Mouse (Mus musculus) ZHBTc4 (cell line): ENCODE data around the gene Rbfox3.

Experiments used
- DNase-seq: peaks from one replicate; pipeline ENCODE4 v3.0.0-alpha.2; 2011; ENCODE audit warnings: low read depth, low spot score

Gene Rbfox3

GRCm38 (mm10) chr11:118906131-118906823, 5.1 kb downstream of the Rbfox3 start:
- no peak for DNase-seq

DNA sequence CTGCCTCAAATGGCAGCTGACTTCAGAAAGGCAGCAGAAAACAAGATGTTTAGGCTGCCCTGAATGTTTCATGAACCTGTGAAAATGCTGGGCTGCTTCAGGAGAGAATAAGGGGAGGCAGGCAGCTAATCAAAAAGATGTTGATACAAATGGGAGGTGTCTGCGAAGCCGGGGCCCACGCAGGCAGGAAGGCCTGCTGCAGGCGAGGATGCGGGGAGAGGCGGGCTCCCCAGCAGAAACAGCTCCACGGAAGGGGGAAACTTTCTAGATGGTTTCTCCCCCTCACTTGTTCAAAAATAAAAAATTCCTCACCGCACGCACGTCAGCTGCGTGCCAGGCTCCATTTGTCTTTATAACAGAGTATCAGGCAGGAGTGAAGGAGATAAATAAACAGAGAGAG, 5.7 kb downstream of the Rbfox3 start:
- DNase-seq: no peak

DNA sequence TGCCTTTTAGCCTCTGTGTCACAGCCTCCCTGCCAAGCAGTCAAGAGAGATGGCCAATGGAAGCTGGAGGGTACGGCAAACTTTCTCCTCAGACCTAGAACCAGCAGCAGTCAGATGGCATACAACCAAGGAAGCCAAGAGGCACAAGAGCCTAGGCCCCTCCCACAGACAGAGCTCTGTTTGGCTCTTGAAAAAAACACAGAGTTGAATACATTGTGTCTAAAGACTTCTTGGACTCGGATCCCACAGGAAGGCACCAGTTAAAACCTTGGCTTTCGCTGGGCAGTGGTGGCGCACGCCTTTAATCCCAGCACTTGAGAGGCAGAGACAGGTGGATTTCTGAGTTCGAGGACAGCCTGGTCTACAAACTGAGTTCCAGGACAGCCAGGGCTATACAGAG, 7.1 kb downstream of the Rbfox3 start:
- no peak for DNase-seq

GRCm38 (mm10) chr11:118899771-118900545, 11.4 kb downstream of the Rbfox3 start:
- DNase-seq: no peak

DNA sequence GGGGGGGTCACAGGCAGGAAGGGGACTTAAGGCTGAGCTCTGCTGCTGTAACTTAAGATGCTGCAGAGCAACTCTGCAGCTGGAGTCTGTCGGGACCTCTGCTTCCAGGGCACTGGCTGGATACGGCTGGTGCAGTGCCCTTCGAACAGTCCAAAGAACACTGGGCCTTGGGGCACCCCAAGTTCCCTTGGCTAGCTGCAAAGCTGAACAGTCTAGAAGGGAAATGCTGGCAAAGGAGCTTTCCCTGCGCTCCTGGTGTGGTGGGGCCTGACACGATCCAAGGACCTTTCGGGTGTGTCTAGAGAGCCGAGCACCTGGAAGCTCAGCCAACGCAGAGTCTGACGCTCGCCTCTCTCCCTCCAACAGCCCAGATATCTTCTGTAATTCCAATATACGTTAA, 12.8 kb downstream of the Rbfox3 start:
- no peak for DNase-seq

GRCm38 (mm10) chr11:118898156-118898555, 13.2 kb downstream of the Rbfox3 start:
- DNase-seq: no peak

GRCm38 (mm10) chr11:118897114-118897841, 14.1 kb downstream of the Rbfox3 start:
- no peak for DNase-seq

DNA sequence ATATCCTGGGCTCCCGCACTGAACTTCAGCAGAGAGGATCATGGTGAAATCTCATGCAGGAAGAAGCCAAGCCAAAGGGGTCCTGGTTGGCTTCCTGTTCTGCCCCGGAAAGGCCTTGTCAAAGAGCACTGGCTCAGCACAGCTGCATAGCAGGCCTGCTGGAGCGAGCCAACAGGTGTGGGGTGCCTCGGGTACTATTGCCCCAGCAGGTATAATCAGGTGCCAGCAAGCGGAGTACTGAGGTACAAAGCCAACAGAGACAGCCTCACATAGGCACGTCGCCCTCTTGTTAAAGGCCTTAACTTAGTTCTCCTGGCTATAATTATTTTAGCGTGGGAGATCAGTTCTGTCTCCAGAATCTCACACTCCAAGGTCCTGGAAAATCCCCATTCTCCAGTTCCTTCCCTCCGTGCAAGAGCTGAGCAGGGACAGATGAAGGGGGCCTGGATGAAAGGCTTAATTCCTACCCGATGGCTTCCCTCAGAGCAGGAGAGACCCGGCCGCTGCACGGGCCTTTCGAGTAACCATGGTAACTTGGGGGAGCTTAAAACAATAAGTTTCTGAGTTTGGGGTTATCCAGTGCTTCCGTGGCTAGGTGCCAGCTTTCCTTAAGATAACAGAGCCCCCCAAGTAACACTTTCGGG, 15.2 kb downstream of the Rbfox3 start:
- DNase-seq: no peak

DNA sequence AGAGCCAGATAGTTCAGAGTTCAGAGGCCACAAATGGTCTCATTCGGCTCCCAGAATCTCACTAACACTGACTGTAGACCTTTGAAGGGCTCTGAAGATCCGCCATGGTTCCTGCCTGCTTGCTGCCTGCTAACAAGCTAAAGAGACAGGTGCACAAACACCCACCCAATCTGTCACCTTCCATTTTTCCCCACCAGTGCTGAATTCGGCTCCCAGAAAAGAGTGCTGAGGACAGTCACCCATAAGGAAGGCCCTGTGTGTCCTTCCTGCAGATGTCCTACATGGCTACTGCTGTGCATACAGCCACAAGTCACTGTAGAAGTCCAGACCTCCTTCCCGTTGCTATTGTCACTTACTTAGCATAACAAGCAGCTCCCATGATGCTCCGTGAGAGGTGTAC, 16.6 kb downstream of the Rbfox3 start:
- DNase-seq: no peak

DNA sequence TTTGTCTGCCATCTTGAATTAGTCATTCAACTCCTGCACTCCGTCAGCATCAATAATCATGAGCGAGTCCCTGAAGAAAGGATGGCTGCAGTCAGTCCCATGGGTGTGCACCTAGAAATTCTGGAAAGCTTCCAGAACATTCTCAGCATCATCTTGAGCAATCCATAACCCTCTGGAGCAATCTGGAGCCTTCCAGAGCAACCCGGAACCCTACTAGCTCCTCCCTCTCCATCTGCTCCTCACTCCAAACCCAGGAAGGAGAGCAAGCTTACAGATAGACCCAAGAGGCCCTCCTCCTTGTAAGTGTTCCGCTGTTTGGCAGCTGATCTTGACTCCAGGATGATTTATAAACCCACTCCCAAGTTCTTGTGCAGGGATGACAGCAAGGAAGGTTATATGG, 17.2 kb downstream of the Rbfox3 start:
- no peak for DNase-seq

GRCm38 (mm10) chr11:118892876-118893275, 18.5 kb downstream of the Rbfox3 start:
- DNase-seq: no peak

GRCm38 (mm10) chr11:118891516-118891915, 19.9 kb downstream of the Rbfox3 start:
- DNase-seq: no peak

- DNase-seq: no peak
These were observed 20.4 kb downstream of the Rbfox3 start for GRCm38 (mm10) chr11:118890992-118891398.

DNA sequence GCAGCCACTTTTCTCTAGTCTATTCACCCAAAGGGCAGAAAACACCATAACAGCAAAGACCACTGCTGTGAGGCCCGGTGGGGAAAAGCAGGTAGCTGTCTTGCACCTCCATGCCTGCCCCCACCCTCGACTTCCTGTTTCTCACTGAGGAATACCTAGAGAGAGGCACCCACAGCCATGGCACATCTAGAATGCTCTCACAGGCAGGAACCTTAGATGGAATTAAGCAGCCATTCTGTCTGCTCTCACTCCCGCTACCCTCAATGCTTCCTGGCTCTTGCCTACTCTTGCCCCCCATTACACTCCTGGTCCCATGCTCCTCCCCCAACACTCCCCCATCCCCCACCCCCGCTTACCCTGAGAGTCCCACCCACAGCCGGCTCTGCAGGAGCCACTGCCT, 20.9 kb downstream of the Rbfox3 start:
- DNase-seq: no peak

DNA sequence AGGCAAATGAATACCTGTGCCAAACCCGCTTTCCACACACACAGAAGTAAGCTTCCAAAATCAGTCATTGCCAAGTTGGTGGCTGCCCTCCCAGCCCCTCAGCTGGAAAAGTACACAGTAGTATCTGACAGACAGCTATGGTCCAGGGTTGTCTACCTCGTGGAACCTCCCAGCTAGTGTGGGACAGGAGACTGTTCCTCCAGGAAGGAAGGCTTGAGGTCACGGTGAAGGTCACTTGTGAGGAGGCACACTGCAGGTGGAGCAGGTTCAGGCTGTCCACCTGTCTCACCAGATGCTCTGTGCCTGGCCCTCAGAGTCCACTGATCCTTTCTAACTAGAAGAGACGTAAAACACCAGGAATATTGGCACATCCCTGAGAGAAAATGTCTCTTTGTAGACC, 21.9 kb downstream of the Rbfox3 start:
- no peak for DNase-seq

DNA sequence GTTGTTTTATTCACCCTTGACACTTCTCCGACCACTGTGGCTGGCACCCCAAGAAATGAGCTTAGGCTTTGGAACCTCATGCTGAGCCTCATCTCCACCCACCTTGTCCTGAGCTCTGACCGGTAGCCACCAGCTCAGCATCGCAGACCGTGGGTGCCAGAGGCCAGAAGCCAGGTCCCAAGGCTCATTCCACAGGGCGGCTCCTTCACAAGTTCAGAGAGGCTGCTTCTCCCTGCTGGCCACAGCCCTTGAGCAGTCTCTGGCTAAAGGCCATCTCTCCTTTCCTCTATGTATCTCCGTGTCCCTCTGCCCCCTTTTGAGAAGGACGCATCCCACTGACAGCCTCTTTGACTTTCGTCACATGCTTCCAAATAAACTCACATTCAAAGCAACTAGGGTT, 23.0 kb downstream of the Rbfox3 start:
- DNase-seq: no peak

- DNase-seq: no peak
These were observed 24.2 kb downstream of the Rbfox3 start for GRCm38 (mm10) chr11:118887206-118887605.

- DNase-seq: no peak
These were observed 25.0 kb downstream of the Rbfox3 start for GRCm38 (mm10) chr11:118886269-118886965.

GRCm38 (mm10) chr11:118885604-118886003, 25.8 kb downstream of the Rbfox3 start:
- DNase-seq: no peak

- DNase-seq: no peak
These were observed 26.3 kb downstream of the Rbfox3 start for GRCm38 (mm10) chr11:118885135-118885534.

DNA sequence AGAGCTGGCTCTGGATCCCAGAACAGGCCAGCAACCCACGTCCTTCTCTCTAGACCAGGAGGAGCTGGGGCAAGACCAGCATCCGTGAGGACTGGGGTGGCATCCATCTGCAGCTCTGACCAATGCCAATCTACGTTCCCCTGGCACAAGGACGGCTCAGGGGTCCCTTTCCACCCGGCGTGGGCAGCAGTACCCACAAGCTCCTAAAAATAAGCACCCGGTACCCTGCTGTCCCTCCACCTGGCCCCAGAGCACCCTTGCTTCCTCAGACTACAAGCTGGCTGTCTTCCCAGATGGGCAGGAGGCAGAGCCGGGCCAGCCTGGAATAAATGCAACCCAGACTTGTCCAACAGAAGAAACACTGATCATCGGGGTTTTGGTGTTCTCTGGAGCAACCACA, 28.3 kb downstream of the Rbfox3 start:
- DNase-seq: no peak
